Mouse (Mus musculus) urinary bladder, postnatal 10 days (tissue): ENCODE data around the gene Pon2.

Source experiments
- DNase-seq: peaks from one replicate; pipeline ENCODE4 v3.0.0; 2022; ENCODE audit warnings: low spot score

The Pon2 gene

GRCm38 (mm10) chr6:5292841-5293240 lies 5.4 kb downstream of the Pon2 start:
- no peak for DNase-seq

GRCm38 (mm10) chr6:5291450-5291849 lies 6.8 kb downstream of the Pon2 start:
- no peak for DNase-seq

GRCm38 (mm10) chr6:5287919-5288318 lies 10.3 kb downstream of the Pon2 start:
- no peak for DNase-seq

- no peak for DNase-seq
These were observed 10.9 kb downstream of the Pon2 start for GRCm38 (mm10) chr6:5287392-5287791.

GRCm38 (mm10) chr6:5282418-5282817 lies 15.8 kb downstream of the Pon2 start:
- DNase-seq, result no peak

GRCm38 (mm10) chr6:5280576-5281305 lies 17.5 kb downstream of the Pon2 start:
- DNase-seq, result no peak

- no peak for DNase-seq
These were observed 20.3 kb downstream of the Pon2 start for GRCm38 (mm10) chr6:5277972-5278371.

GRCm38 (mm10) chr6:5269641-5270040 lies 28.6 kb downstream of the Pon2 start:
- DNase-seq, result no peak

GRCm38 (mm10) chr6:5264793-5265192 lies 33.5 kb downstream of the Pon2 start:
- DNase-seq, result no peak

- no peak for DNase-seq
These were observed 34.8 kb downstream of the Pon2 start for GRCm38 (mm10) chr6:5263250-5263999.

- no peak for DNase-seq
These were observed 35.7 kb downstream of the Pon2 start for GRCm38 (mm10) chr6:5262322-5263249.

- DNase-seq, result no peak
These were observed 42.4 kb downstream of the Pon2 start, which contains the start of gene Pon3 for GRCm38 (mm10) chr6:5255722-5256451. Gene Pon3, minus strand, starts transcription at chr6:5256286.

- no peak for DNase-seq
These were observed 43.0 kb downstream of the Pon2 start for GRCm38 (mm10) chr6:5255291-5255690.

- no peak for DNase-seq
These were observed 43.4 kb downstream of the Pon2 start for GRCm38 (mm10) chr6:5254869-5255268.

- DNase-seq, result no peak
These were observed 52.3 kb downstream of the Pon2 start for GRCm38 (mm10) chr6:5245926-5246325.

GRCm38 (mm10) chr6:5238799-5239198 lies 59.5 kb downstream of the Pon2 start:
- DNase-seq, result no peak

GRCm38 (mm10) chr6:5237510-5237909 lies 60.7 kb downstream of the Pon2 start:
- no peak for DNase-seq

- no peak for DNase-seq
These were observed 61.3 kb downstream of the Pon2 start for GRCm38 (mm10) chr6:5236843-5237371.

GRCm38 (mm10) chr6:5234563-5234962 lies 63.7 kb downstream of the Pon2 start:
- no peak for DNase-seq

GRCm38 (mm10) chr6:5233812-5234211 lies 64.4 kb downstream of the Pon2 start:
- DNase-seq, result no peak

GRCm38 (mm10) chr6:5232022-5232421 lies 66.2 kb downstream of the Pon2 start:
- no peak for DNase-seq
